Mouse (Mus musculus): ENCODE results near the gene Gm16181. TPM values are rescaled to one million over a fixed set of nuclear protein-coding genes. Genes with fewer than 3 reads are reported as not detected.
A peak's percentile ranks its signal among the peaks of the same experiment; 100 is the strongest.

The Gm16181 gene
- total RNA-seq, 2 experiments from 2014 or later = not detected

GRCm38 (mm10) chr17:35195631-35196320 lies 24.9 kb upstream of the Gm16181 start:
- peak; percentile 84 to 87 for DNase-seq

DNA sequence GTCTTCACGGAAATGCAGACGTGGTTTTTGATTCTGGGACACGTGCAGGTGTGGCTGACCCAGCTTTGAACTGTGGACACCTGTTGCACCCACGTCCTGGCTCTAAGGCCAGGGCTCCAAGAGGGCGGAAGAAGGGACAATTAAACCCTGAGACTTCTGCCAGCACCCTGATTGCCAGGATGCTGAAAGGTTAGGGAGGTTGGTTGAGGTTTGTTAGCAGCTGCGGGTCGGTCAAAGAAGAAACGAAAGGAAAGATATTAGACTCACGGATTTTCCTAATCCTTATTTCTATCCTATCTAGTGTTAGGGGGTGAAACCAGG lies 24.4 kb upstream of the Gm16181 start:
- DNase-seq = no peak

GRCm38 (mm10) chr17:35197126-35197525 lies 23.5 kb upstream of the Gm16181 start:
- no peak for DNase-seq

DNA sequence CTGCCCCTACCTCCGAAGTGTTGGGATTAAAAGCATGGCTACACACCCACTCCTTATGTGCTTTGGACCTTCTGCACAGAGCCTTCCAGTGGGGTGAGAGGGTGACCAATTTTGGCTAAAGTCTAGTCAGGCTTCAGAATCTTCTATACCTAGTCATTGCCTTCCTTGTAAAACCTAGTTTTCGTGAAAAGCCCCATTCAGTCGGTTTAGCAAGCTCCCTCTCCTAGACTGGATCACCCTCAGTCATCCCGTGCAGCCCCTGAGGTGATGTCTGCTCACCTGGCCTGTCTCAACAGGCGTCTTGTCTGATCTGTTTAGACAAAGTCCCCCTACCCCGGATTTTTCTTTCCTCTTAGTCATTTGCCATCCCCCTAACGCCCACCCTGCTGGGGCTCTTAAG lies 22.6 kb upstream of the Gm16181 start:
- DNase-seq = no peak

GRCm38 (mm10) chr17:35198946-35199345 lies 21.7 kb upstream of the Gm16181 start:
- no peak for DNase-seq

- DNase-seq = peak in 1 of 2 experiments; percentile 51
Measured at GRCm38 (mm10) chr17:35200398-35200797, 20.2 kb upstream of the Gm16181 start.

DNA sequence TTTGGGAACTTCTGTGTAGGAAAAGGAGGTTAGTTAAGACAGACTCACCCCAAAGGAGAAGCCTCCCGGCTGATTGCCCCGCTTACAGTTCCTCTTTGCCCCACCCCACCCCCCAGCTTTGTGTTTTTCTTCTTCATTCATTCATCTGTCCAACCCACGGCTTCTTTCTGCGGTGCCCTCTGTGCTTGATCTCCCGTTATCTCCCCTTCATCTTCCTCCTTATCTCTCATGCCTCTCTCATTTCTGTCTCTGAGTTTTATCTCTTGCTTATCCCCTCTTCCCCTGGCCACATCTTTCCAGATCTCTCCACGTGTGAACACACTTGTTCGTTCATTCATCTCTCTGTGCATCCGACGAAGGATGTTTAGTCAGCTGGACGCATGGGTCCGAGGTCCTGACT lies 19.5 kb upstream of the Gm16181 start:
- DNase-seq = no peak

GRCm38 (mm10) chr17:35201787-35202186 lies 18.8 kb upstream of the Gm16181 start, which contains the start of gene Tnf:
Gene Tnf, minus strand, starts transcription at chr17:35202007.
- peak; percentile 75 to 86 for DNase-seq

GRCm38 (mm10) chr17:35202442-35202841 lies 18.2 kb upstream of the Gm16181 start:
- DNase-seq = no peak

DNA sequence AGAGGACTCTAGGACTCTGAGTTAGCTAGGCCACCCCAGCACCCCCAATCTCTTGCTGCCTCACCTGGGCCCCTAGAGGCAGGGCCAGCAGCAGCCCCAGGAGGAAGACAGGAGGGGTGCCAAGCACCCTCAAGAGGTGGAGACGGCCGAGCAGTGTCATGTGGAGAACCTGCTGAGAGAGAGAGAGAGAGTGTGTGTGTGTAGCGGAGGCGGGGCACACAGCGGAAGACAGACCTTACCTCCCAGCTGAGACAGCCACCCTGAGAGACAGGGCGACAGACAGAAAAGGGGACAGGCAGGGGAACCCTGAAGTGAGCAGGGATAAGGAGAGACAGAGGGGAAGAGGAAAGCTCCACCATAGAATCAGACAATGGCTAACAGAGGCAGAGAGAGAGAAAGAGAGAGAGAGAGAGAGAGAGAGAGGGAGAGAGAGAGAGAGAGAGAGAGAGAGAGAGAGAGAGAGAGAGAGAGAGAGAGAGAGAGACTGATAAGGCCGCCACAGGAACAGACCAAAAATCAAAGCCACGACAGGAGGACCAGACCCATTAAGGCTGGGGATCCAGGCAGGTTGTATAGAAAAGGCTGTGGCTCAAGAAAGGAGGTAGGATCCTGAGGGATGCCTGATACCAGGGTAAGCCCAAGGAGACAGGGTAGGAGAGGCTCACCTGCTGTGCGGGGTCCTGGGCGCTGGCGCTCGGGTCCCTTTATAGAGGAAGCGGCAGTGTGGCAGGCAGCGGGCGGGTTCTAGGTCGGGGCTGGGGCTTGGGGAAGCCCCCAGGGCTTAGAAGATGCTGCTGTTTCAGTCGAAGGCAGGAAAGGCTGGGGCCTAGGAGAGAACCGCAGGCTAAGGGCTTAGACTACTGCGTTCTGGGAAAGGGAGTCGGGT lies 15.9 kb upstream of the Gm16181 start, which contains the start of gene Lta:
Gene Lta (minus strand): TSS at position 858 of the 886 bp plus-strand sequence.
- DNase-seq = no peak

GRCm38 (mm10) chr17:35205380-35205769 lies 15.3 kb upstream of the Gm16181 start:
- DNase-seq = no peak

DNA sequence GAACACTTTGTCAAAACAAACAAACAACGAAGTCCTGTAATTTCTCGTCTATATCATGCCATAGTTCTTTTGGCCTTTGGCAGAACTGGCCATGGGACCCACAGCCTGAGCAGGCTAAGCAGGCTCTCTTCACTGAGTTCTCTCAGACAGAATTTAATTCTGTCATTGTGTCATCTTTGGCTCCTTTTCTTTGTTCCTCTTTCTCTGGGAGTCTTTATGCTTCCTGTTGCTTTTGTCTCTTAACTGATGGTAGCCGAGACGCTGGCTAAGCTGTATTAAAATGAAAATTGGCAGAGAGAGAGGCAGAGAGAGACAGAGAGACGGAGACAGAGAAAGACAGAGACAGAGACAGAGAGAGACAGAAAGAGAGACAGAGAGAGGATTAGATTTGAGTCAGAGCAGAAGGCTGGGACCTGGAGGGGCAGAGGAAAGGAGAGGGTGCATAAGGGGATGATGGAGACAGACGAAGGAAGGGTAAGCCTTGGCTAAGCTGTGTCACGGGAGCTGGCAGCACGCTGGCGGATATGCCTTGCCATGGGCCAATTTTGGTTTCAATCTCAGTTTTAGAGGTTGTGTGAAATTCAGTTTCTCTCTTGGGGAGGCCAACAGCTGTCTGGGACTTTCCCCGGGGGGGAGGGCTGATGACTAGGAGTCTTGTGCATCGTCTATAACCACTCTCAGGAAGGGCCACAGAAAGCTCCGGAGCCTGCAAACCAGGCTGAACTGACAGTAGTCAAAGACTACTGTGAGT lies 10.7 kb upstream of the Gm16181 start:
- DNase-seq = no peak

DNA sequence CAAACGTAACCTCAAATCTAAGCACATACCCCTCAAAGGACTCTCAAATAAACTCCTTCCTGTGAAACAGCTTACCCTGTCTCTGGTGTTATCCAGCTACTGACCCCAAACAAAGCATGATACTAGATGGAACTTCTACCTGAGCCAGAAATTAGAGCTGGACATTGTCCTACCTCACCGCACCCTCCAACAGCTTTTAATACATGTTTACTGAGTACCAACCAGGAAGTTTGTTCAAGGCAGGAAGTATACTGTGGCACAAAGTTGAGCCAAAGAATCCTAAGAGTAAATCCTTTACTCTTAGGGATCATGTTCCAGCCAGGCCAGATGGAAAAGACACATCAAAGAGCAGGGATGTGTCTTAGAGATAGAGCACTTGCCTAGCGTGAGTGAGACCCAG lies 10.0 kb upstream of the Gm16181 start:
- no peak for DNase-seq

DNA sequence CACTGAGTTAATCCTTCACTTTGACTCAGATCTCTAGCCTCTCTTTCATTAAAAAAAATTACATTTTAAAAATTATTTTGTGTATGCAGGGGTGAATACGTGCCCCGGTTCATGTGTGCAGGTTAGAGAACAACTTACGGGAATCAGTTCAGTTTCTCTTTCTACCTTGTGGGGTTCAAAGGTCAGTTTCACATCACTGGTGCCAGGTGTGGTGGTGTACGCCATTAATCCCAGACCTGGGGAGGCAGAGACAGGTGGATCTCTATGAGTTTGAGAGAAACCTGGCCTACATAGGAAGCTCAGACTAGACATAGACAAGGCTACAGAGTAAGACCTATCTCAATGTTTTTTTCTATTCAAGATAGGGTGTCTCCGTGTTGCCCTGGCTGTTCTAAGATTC lies 7.6 kb upstream of the Gm16181 start:
- DNase-seq = no peak

- peak; percentile 56 to 80 for DNase-seq
Measured at GRCm38 (mm10) chr17:35218516-35219193, 2.0 kb upstream of the Gm16181 start.

- DNase-seq = peak in 1 of 2 experiments; percentile 46
Measured at GRCm38 (mm10) chr17:35219601-35220041, 1.0 kb upstream of the Gm16181 start.

- peak in 1 of 2 experiments; percentile 45 for DNase-seq
Measured at GRCm38 (mm10) chr17:35222299-35222698, 1.7 kb downstream of the Gm16181 start.

DNA sequence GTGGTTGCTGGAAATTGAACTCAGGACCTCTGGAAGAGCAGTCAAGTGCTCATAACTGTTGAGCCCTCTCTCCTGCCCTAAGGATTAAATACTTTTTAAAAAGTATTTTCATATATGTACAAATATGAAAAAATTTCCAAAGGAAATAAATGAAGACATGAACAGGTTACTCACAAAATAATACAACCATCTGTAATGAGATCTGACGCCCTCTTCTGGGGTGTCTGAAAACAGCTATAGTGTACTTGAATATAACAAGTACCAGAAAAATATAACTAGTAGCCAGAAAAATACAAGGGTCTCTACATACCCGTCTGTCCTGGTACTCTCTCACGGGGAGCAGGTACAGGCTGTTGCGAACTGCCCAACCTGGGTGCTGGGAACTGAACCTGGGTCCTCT lies 4.0 kb downstream of the Gm16181 start:
- no peak for DNase-seq

DNA sequence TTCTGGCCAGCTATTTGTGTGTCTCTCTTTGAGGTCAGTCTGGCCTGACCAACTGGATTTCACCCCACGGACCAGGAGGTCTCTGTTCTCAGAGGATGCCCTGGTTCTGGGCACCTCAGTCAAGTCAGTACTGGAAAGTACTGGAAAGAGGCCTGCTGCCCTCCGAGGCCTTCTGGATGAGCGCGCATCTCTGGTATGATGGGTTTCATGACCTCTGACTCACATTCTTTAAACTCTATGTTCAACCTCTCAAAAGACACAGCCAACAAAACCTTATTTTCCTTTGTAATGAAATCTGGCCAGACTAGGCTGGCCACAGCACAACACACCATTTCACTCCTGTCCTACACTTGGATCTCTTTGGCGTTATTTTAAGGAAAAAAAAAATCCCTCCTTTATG lies 4.8 kb downstream of the Gm16181 start:
- no peak for DNase-seq

- DNase-seq = no peak
Measured at GRCm38 (mm10) chr17:35226561-35227046, 6.0 kb downstream of the Gm16181 start.

DNA sequence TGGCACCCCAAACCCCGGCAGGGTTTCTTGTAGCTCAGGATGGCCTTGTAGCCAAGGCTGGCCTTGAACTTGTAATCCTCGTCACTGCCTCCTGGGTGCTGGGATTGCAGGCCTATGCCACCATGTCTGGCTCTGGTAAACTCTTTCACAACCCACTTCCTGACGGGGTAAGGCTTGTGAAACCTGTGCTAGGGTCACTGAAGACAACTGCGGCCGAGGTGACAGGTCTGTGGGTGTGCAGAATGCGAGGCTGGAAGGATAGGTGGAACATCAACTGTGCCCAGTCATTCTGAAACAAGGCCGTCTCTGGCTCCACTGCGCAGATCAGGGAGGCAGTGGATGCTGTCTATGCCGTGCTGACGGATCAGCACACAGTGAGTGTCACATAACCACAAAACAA lies 10.4 kb downstream of the Gm16181 start:
- no peak for DNase-seq

DNA sequence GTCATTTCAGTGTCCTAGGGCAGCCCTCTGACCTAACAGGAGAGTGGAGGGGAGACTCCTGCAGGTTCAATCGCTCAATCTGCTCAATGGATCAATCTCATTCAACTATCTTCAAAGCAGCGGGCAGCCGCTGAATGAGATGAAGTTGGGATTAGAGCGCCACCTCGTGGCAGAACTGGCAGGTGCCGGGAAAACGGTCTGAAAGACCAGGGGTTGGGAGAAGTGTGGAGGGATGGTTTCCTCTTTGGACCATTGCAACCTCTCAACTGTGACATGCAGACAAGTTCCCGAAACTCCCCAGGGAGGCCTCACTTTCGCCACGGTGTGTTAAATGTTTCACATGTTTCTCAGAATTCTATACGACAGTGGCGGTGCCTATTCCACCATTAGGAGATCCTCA lies 11.4 kb downstream of the Gm16181 start:
- peak; percentile 83 to 95 for DNase-seq
